Mouse (Mus musculus): ENCODE data around the gene Ccpg1os. TPM values are rescaled to one million over a fixed set of nuclear protein-coding genes. Genes with fewer than 3 reads are reported as not detected.

Ccpg1os gene
- polyA plus RNA-seq, 1 experiment from 2014 or later: 16.4 TPM

GRCm38 (mm10) chr9:72944286-72944685 is 40.9 kb downstream of the Ccpg1os start:
- H3K4me2 ChIP-seq (ENCODE audit: low read depth, low read length): no peak overlapping the region
- H3K9ac ChIP-seq (ENCODE audit: low read length): no peak overlapping the region
- H3K4me3 ChIP-seq (ENCODE audit: low read length): no peak overlapping the region
- peaks cover 18% of the 10 kb centered on the region for H3K36me3 ChIP-seq (ENCODE audit: control insufficient read depth, insufficient read depth)
- ATAC-seq (replicated peaks; ENCODE audit: extremely low read depth, insufficient read depth, low FRiP score): no peak
- 86% methylated on average over 13 of the region's 13 CpGs for WGBS
- peaks cover 5% of the 10 kb centered on the region; the same call in 1 of the 2 replicates for H3K9me3 ChIP-seq (replicated peaks; ENCODE audit: control insufficient read depth, low read length)
- H3K4me1 ChIP-seq (ENCODE audit: control insufficient read depth, insufficient read depth, low read length): no peaks in the 10 kb centered on the region
- H3K27me3 ChIP-seq (ENCODE audit: control insufficient read depth, insufficient read depth, low read length): no peaks in the 10 kb centered on the region
- H3K27ac ChIP-seq (ENCODE audit: low read length): no peak overlapping the region

GRCm38 (mm10) chr9:72943424-72943823 is 41.8 kb downstream of the Ccpg1os start:
- Histone ChIP-seq H3K27me3 (ENCODE audit: control insufficient read depth, insufficient read depth, low read length) (no peaks in the 10 kb centered on the region), H3K36me3 (ENCODE audit: control insufficient read depth, insufficient read depth) (peaks cover 18% of the 10 kb centered on the region), H3K9me3 (replicated peaks; ENCODE audit: control insufficient read depth, low read length) (peaks cover 5% of the 10 kb centered on the region; the same call in 1 of the 2 replicates), H3K4me2 (ENCODE audit: low read depth, low read length) (no peak overlapping the region), H3K4me1 (ENCODE audit: control insufficient read depth, insufficient read depth, low read length) (no peaks in the 10 kb centered on the region), H3K27ac (ENCODE audit: low read length) (no peak overlapping the region), H3K4me3 (ENCODE audit: low read length) (no peak overlapping the region), H3K9ac (ENCODE audit: low read length) (no peak overlapping the region)
- ATAC-seq (replicated peaks; ENCODE audit: extremely low read depth, insufficient read depth, low FRiP score): no peak
- 61% methylated on average over 3 of the region's 3 CpGs for WGBS

- no peaks in the 10 kb centered on the region; the same call in 1 of the 2 replicates for H3K9me3 ChIP-seq (replicated peaks; ENCODE audit: control insufficient read depth, low read length)
- no peak overlapping the region for H3K4me3 ChIP-seq (ENCODE audit: low read length)
- H3K27ac ChIP-seq (ENCODE audit: low read length): no peak overlapping the region
- H3K4me1 ChIP-seq (ENCODE audit: control insufficient read depth, insufficient read depth, low read length): no peaks in the 10 kb centered on the region
- ATAC-seq (replicated peaks; ENCODE audit: extremely low read depth, insufficient read depth, low FRiP score): no peak
- no peaks in the 10 kb centered on the region for H3K27me3 ChIP-seq (ENCODE audit: control insufficient read depth, insufficient read depth, low read length)
- H3K36me3 ChIP-seq (ENCODE audit: control insufficient read depth, insufficient read depth): no peaks in the 10 kb centered on the region
- no peak overlapping the region for H3K9ac ChIP-seq (ENCODE audit: low read length)
- no peak overlapping the region for H3K4me2 ChIP-seq (ENCODE audit: low read depth, low read length)
- 62% methylated on average over 2 of the region's 2 CpGs for WGBS
Measured at GRCm38 (mm10) chr9:72936301-72936700, 48.9 kb downstream of the Ccpg1os start.

- 81% methylated on average over 4 of the region's 4 CpGs for WGBS
Measured at GRCm38 (mm10) chr9:72935309-72935708, 49.9 kb downstream of the Ccpg1os start.

GRCm38 (mm10) chr9:72931166-72931790 is 53.9 kb downstream of the Ccpg1os start:
- Histone ChIP-seq H3K9ac (ENCODE audit: low read length) (no peak overlapping the region), H3K27me3 (ENCODE audit: control insufficient read depth, insufficient read depth, low read length) (peaks cover 7% of the 10 kb centered on the region), H3K36me3 (ENCODE audit: control insufficient read depth, insufficient read depth) (no peaks in the 10 kb centered on the region), H3K4me3 (ENCODE audit: low read length) (no peak overlapping the region), H3K27ac (ENCODE audit: low read length) (no peak overlapping the region), H3K9me3 (replicated peaks; ENCODE audit: control insufficient read depth, low read length) (no peaks in the 10 kb centered on the region; the same call in 1 of the 2 replicates), H3K4me1 (ENCODE audit: control insufficient read depth, insufficient read depth, low read length) (no peaks in the 10 kb centered on the region; the same call in 1 of the 2 replicates), H3K4me2 (ENCODE audit: low read depth, low read length) (no peak overlapping the region)
- 80% methylated on average over 13 of the region's 13 CpGs for WGBS
- ATAC-seq (replicated peaks; ENCODE audit: extremely low read depth, insufficient read depth, low FRiP score): no peak

More at GRCm38 (mm10) chr9:72935309-72935708, 49.9 kb downstream of the Ccpg1os start:
- H3K27me3 ChIP-seq (ENCODE audit: control insufficient read depth, insufficient read depth, low read length): no peaks in the 10 kb centered on the region
- no peak overlapping the region for H3K4me3 ChIP-seq (ENCODE audit: low read length)
- no peak overlapping the region for H3K4me2 ChIP-seq (ENCODE audit: low read depth, low read length)
- no peak overlapping the region for H3K9ac ChIP-seq (ENCODE audit: low read length)
- no peaks in the 10 kb centered on the region; the same call in 1 of the 2 replicates for H3K9me3 ChIP-seq (replicated peaks; ENCODE audit: control insufficient read depth, low read length)
- H3K4me1 ChIP-seq (ENCODE audit: control insufficient read depth, insufficient read depth, low read length): no peaks in the 10 kb centered on the region
- H3K36me3 ChIP-seq (ENCODE audit: control insufficient read depth, insufficient read depth): no peaks in the 10 kb centered on the region
- no peak overlapping the region for H3K27ac ChIP-seq (ENCODE audit: low read length)
- no peak for ATAC-seq (replicated peaks; ENCODE audit: extremely low read depth, insufficient read depth, low FRiP score)

Small RNA genes within 50 kb of the gene (microRNA-seq; reads per million reads assigned to microRNA genes)
- gene Gm27353: not detected

Other genes with a start within 250 kb of the Ccpg1os start
- gene Prtg, start 178.5 kb downstream of the Ccpg1os start, polyA plus RNA-seq (2015; fragmentation: Nextera tagmentation; extraction: Ambion mirVana): 0.29 TPM in 2 replicates
- gene Pygo1, start 59.7 kb downstream of the Ccpg1os start, polyA plus RNA-seq (2015; fragmentation: Nextera tagmentation; extraction: Ambion mirVana): 1.9 TPM in 2 replicates
- gene Dyx1c1, start 26.6 kb downstream of the Ccpg1os start, polyA plus RNA-seq (2015; fragmentation: Nextera tagmentation; extraction: Ambion mirVana): 0.45 and 0.84 TPM in 2 replicates
- not detected in 2 replicates for gene Gm44503, start 26.5 kb downstream of the Ccpg1os start, polyA plus RNA-seq (2015; fragmentation: Nextera tagmentation; extraction: Ambion mirVana)
- 30.0 and 35.8 TPM in 2 replicates for gene Ccpg1, start within 50 bp of the Ccpg1os start, polyA plus RNA-seq (2015; fragmentation: Nextera tagmentation; extraction: Ambion mirVana)
- gene Pigb, start 55.0 kb upstream of the Ccpg1os start, polyA plus RNA-seq (2015; fragmentation: Nextera tagmentation; extraction: Ambion mirVana): 7.2 and 7.5 TPM in 2 replicates
- gene Rab27a, start 59.5 kb upstream of the Ccpg1os start, polyA plus RNA-seq (2015; fragmentation: Nextera tagmentation; extraction: Ambion mirVana): 7.7 and 11.5 TPM in 2 replicates
- gene Khdc3, start 116.5 kb upstream of the Ccpg1os start, polyA plus RNA-seq (2015; fragmentation: Nextera tagmentation; extraction: Ambion mirVana): 0.18 TPM in 1 of 2 replicates, not detected in the other
- gene Gm20509, start 117.1 kb upstream of the Ccpg1os start, polyA plus RNA-seq (2015; fragmentation: Nextera tagmentation; extraction: Ambion mirVana): not detected in 2 replicates
- 78.8 and 86.3 TPM in 2 replicates for gene Rsl24d1, start 128.0 kb upstream of the Ccpg1os start, polyA plus RNA-seq (2015; fragmentation: Nextera tagmentation; extraction: Ambion mirVana)

Data from heart, embryonic 16.5 days (tissue).